Comparison of ENCODE assay signal across 8 mouse cellular contexts in genomic region chr11:120492024-120492877, GRCm38 (mm10). TPM values are rescaled to one million over a fixed set of nuclear protein-coding genes. Genes with fewer than 3 reads are reported as not detected.
DNase-seq lines count a peak whose midpoint lies in the region; ATAC-seq and TF ChIP-seq lines count a peak whose summit lies in the region.

No protein-coding gene starts in this region.

- H3K27ac ChIP-seq in hindbrain, embryonic 14.5 days, result peak overlapping the region; percentile 72
- H3K27ac ChIP-seq in midbrain, postnatal 0 days (ENCODE audit: low read depth, low read length), result peak overlapping the region; percentile 55

- no peaks in the 10 kb centered on the region for H3K9me3 ChIP-seq in erythroblast, embryonic 14.5 days (ENCODE audit: control insufficient read depth, low read length)
- no peaks in the 10 kb centered on the region for H3K9me3 ChIP-seq in hindbrain, embryonic 14.5 days (ENCODE audit: control insufficient read depth, low read length)
- no peaks in the 10 kb centered on the region for H3K9me3 ChIP-seq in midbrain, postnatal 0 days (ENCODE audit: low read length)

- peak overlapping the region; percentile 75 for H3K9ac ChIP-seq in hindbrain, embryonic 14.5 days
- peak overlapping the region; percentile 64 for H3K9ac ChIP-seq in midbrain, postnatal 0 days (replicated peaks; ENCODE audit: low read length, poor library complexity, severe bottlenecking)

- H3K4me3 ChIP-seq in erythroblast, embryonic 14.5 days (replicated peaks), result peak overlapping the region; percentile 81
- H3K4me3 ChIP-seq in hindbrain, embryonic 14.5 days (replicated peaks; ENCODE audit: low read length), result peak overlapping the region; percentile 77
- peak overlapping the region; percentile 66 for H3K4me3 ChIP-seq in midbrain, postnatal 0 days (ENCODE audit: low read depth, low read length)

- H3K4me1 ChIP-seq in erythroblast, embryonic 14.5 days (ENCODE audit: control insufficient read depth), result peaks cover 67% of the 10 kb centered on the region
- peaks cover 28% of the 10 kb centered on the region for H3K4me1 ChIP-seq in hindbrain, embryonic 14.5 days (replicated peaks; ENCODE audit: control insufficient read depth, insufficient read depth, low read length)
- H3K4me1 ChIP-seq in midbrain, postnatal 0 days (ENCODE audit: insufficient read depth, low read length), result peaks cover 18% of the 10 kb centered on the region

- peak; percentile 33; the same call in 1 of the 2 replicates for ATAC-seq in cerebellum, adult (ENCODE audit: insufficient number of reproducible peaks, low FRiP score, low TSS enrichment)
- ATAC-seq in hindbrain, embryonic 14.5 days (ENCODE audit: low FRiP score), result peak; percentile 49
- peak; percentile 31 for ATAC-seq in midbrain, postnatal 0 days (ENCODE audit: low FRiP score)

- DNase-seq in cerebellum, adult 18-20 months, result no peak
- DNase-seq in R1 (ENCODE audit: low read depth, low spot score) (peak; percentile 82), liver (peak; percentile 70)
- DNase-seq in hindbrain, embryonic 14.5 days (ENCODE audit: low spot score), result peak; percentile 50
- DNase-seq in midbrain, postnatal 0 days (ENCODE audit: low spot score), result peak; percentile 54
- no peak for DNase-seq in ovary, adult 18-20 months (ENCODE audit: low spot score)

- no peaks in the 10 kb centered on the region for H3K27me3 ChIP-seq in erythroblast, embryonic 14.5 days (ENCODE audit: control insufficient read depth)
- no peaks in the 10 kb centered on the region for H3K27me3 ChIP-seq in hindbrain, embryonic 14.5 days (ENCODE audit: control insufficient read depth, insufficient read depth, low read length)
- no peaks in the 10 kb centered on the region for H3K27me3 ChIP-seq in midbrain, postnatal 0 days (ENCODE audit: insufficient read depth, low read length)

- under 1% methylated on average over 48 of the region's 48 CpGs for WGBS in hindbrain, embryonic 14.5 days
- WGBS in midbrain, postnatal 0 days, result under 1% methylated on average over 48 of the region's 48 CpGs

- peaks cover 71% of the 10 kb centered on the region for H3K36me3 ChIP-seq in erythroblast, embryonic 14.5 days (ENCODE audit: control insufficient read depth)
- H3K36me3 ChIP-seq in hindbrain, embryonic 14.5 days (replicated peaks; ENCODE audit: control insufficient read depth, insufficient read depth), result peaks cover 59% of the 10 kb centered on the region
- H3K36me3 ChIP-seq in midbrain, postnatal 0 days (ENCODE audit: insufficient read depth, low read length), result peaks cover 37% of the 10 kb centered on the region

- peak; percentile 47 for TF ChIP-seq CTCF in midbrain, postnatal 0 days (IDR thresholded peaks at IDR 0.05)

- peak overlapping the region; percentile 86 for H3K4me2 ChIP-seq in hindbrain, embryonic 14.5 days (replicated peaks)
- peak overlapping the region; percentile 74 for H3K4me2 ChIP-seq in midbrain, postnatal 0 days (ENCODE audit: low read depth, low read length, poor library complexity, severe bottlenecking)

RNA-seq across cellular contexts. Expression of gene Slc25a10, which starts 0.6 kb away (rescaled TPM):
- polyA plus RNA-seq in erythroblast, embryonic 14.5 days (2012), result 5.5 and 6.6 TPM in 2 replicates
- polyA plus RNA-seq in hindbrain, embryonic 14.5 days (2014; fragmentation: Nextera tagmentation; extraction: Ambion mirVana), result 28.5 and 29.8 TPM in 2 replicates
- 28.4 and 30.1 TPM in 2 replicates for total RNA-seq in midbrain, postnatal 0 days (2014; rRNA removed)
- polyA plus RNA-seq in midbrain, postnatal 0 days (2015; fragmentation: Nextera tagmentation; extraction: Ambion mirVana), result 19.8 and 21.4 TPM in 2 replicates

RNA-seq across cellular contexts. Expression of gene Mrpl12, which starts 7.8 kb away (rescaled TPM):
- polyA plus RNA-seq in erythroblast, embryonic 14.5 days (2012), result 14.6 and 16.8 TPM in 2 replicates
- polyA plus RNA-seq in hindbrain, embryonic 14.5 days (2014; fragmentation: Nextera tagmentation; extraction: Ambion mirVana), result 131 and 132 TPM in 2 replicates
- 39.2 and 42.7 TPM in 2 replicates for total RNA-seq in midbrain, postnatal 0 days (2014; rRNA removed)
- polyA plus RNA-seq in midbrain, postnatal 0 days (2015; fragmentation: Nextera tagmentation; extraction: Ambion mirVana), result 147 TPM in 2 replicates

RNA-seq across cellular contexts. Expression of gene Arl16, which starts 24.8 kb away (rescaled TPM):
- 2.6 and 4.9 TPM in 2 replicates for polyA plus RNA-seq in erythroblast, embryonic 14.5 days (2012)
- polyA plus RNA-seq in hindbrain, embryonic 14.5 days (2014; fragmentation: Nextera tagmentation; extraction: Ambion mirVana), result 56.1 and 56.3 TPM in 2 replicates
- total RNA-seq in midbrain, postnatal 0 days (2014; rRNA removed), result 62.8 and 72.6 TPM in 2 replicates
- polyA plus RNA-seq in midbrain, postnatal 0 days (2015; fragmentation: Nextera tagmentation; extraction: Ambion mirVana), result 65.7 and 73.0 TPM in 2 replicates

RNA-seq across cellular contexts. Expression of gene Ccdc137, which starts 34.3 kb away (rescaled TPM):
- 0.75 and 1.4 TPM in 2 replicates for polyA plus RNA-seq in erythroblast, embryonic 14.5 days (2012)
- 19.9 and 20.8 TPM in 2 replicates for polyA plus RNA-seq in hindbrain, embryonic 14.5 days (2014; fragmentation: Nextera tagmentation; extraction: Ambion mirVana)
- total RNA-seq in midbrain, postnatal 0 days (2014; rRNA removed), result 14.8 and 18.2 TPM in 2 replicates
- polyA plus RNA-seq in midbrain, postnatal 0 days (2015; fragmentation: Nextera tagmentation; extraction: Ambion mirVana), result 17.0 and 19.8 TPM in 2 replicates

RNA-seq across cellular contexts. Expression of gene Oxld1, which starts 34.4 kb away (rescaled TPM):
- 0.41 and 0.65 TPM in 2 replicates for polyA plus RNA-seq in erythroblast, embryonic 14.5 days (2012)
- polyA plus RNA-seq in hindbrain, embryonic 14.5 days (2014; fragmentation: Nextera tagmentation; extraction: Ambion mirVana), result 11.4 and 12.4 TPM in 2 replicates
- total RNA-seq in midbrain, postnatal 0 days (2014; rRNA removed), result 7.9 and 9.7 TPM in 2 replicates
- polyA plus RNA-seq in midbrain, postnatal 0 days (2015; fragmentation: Nextera tagmentation; extraction: Ambion mirVana), result 11.4 and 11.5 TPM in 2 replicates

Comparison
In these comparisons a context has a peak if more than half of its experiments do, and no peak if none do; other contexts are left out.
1. DNase-seq: peak in R1 (single experiment), hindbrain, embryonic 14.5 days (single experiment), liver (single experiment) and midbrain, postnatal 0 days (single experiment); none in cerebellum, adult 18-20 months (0 of 2) and ovary, adult 18-20 months (single experiment).
2. Peak in every context shown above with its lines, with median percentiles within 50 percentile points of each other: ATAC-seq and H3K4me3 ChIP-seq.